Mouse (Mus musculus): ENCODE data around the gene Tcam1. TPM values are rescaled to one million over a fixed set of nuclear protein-coding genes. Genes with fewer than 3 reads are reported as not detected.

Tcam1 gene
- polyA plus RNA-seq, 1 experiment from 2014 or later = 0.10 TPM

GRCm38 (mm10) chr11:106286987-106287386 lies 10.5 kb downstream of the Tcam1 start:
- TF ChIP-seq EP300 (optimal IDR thresholded peaks at IDR 0.05) (no peak), CTCF (IDR thresholded peaks at IDR 0.05; ENCODE audit: low read depth) (no peak)
- Histone ChIP-seq H3K4me1 (replicated peaks; ENCODE audit: control insufficient read depth, insufficient read depth) (no peaks in the 10 kb centered on the region), H3K4me2 (replicated peaks; ENCODE audit: low read depth) (no peak overlapping the region), H3K27me3 (ENCODE audit: control insufficient read depth, insufficient read depth, low read length) (no peaks in the 10 kb centered on the region), H3K4me3 (ENCODE audit: low read depth, low read length) (no peak overlapping the region), H3K9me3 (ENCODE audit: control insufficient read depth, low read length) (no peaks in the 10 kb centered on the region), H3K9ac (ENCODE audit: low read length) (no peak overlapping the region), H3K36me3 (ENCODE audit: control insufficient read depth, insufficient read depth, low read length) (no peaks in the 10 kb centered on the region), H3K27ac (replicated peaks) (no peak overlapping the region)
- ATAC-seq (ENCODE audit: low FRiP score, low TSS enrichment) = no peak
- WGBS = 46% methylated on average over 11 of the region's 11 CpGs
- DNase-seq (ENCODE audit: low spot score) = no peak

- peak; percentile 56 for TF ChIP-seq CTCF (IDR thresholded peaks at IDR 0.05; ENCODE audit: low read depth)
- no peak for TF ChIP-seq EP300 (optimal IDR thresholded peaks at IDR 0.05)
- H3K27me3 ChIP-seq (ENCODE audit: control insufficient read depth, insufficient read depth, low read length) = no peaks in the 10 kb centered on the region
- H3K4me1 ChIP-seq (replicated peaks; ENCODE audit: control insufficient read depth, insufficient read depth) = no peaks in the 10 kb centered on the region
- no peaks in the 10 kb centered on the region for H3K9me3 ChIP-seq (ENCODE audit: control insufficient read depth, low read length)
- H3K4me3 ChIP-seq (ENCODE audit: low read depth, low read length) = no peak overlapping the region
- peak; percentile 40; the same call in 1 of the 2 replicates for ATAC-seq (ENCODE audit: low FRiP score, low TSS enrichment)
- no peak overlapping the region for H3K4me2 ChIP-seq (replicated peaks; ENCODE audit: low read depth)
- H3K9ac ChIP-seq (ENCODE audit: low read length) = no peak overlapping the region
- H3K27ac ChIP-seq (replicated peaks) = no peak overlapping the region
- no peaks in the 10 kb centered on the region for H3K36me3 ChIP-seq (ENCODE audit: control insufficient read depth, insufficient read depth, low read length)
- DNase-seq (ENCODE audit: low spot score) = peak; percentile 45
- WGBS = 51% methylated on average over 8 of the region's 8 CpGs
Measured at GRCm38 (mm10) chr11:106289369-106289768, 12.9 kb downstream of the Tcam1 start.

- Histone ChIP-seq H3K9me3 (ENCODE audit: control insufficient read depth, low read length) (no peaks in the 10 kb centered on the region), H3K4me1 (replicated peaks; ENCODE audit: control insufficient read depth, insufficient read depth) (no peaks in the 10 kb centered on the region), H3K27me3 (ENCODE audit: control insufficient read depth, insufficient read depth, low read length) (no peaks in the 10 kb centered on the region), H3K36me3 (ENCODE audit: control insufficient read depth, insufficient read depth, low read length) (no peaks in the 10 kb centered on the region), H3K27ac (replicated peaks) (no peak overlapping the region), H3K4me3 (ENCODE audit: low read depth, low read length) (no peak overlapping the region), H3K4me2 (replicated peaks; ENCODE audit: low read depth) (no peak overlapping the region), H3K9ac (ENCODE audit: low read length) (no peak overlapping the region)
- 91% methylated on average over 5 of the region's 5 CpGs for WGBS
- DNase-seq (ENCODE audit: low spot score) (no peak), ATAC-seq (ENCODE audit: low FRiP score, low TSS enrichment) (no peak)
- TF ChIP-seq EP300 (optimal IDR thresholded peaks at IDR 0.05) = no peak
- TF ChIP-seq CTCF (IDR thresholded peaks at IDR 0.05; ENCODE audit: low read depth) = no peak
Measured at GRCm38 (mm10) chr11:106290376-106290775, 13.9 kb downstream of the Tcam1 start.

DNA sequence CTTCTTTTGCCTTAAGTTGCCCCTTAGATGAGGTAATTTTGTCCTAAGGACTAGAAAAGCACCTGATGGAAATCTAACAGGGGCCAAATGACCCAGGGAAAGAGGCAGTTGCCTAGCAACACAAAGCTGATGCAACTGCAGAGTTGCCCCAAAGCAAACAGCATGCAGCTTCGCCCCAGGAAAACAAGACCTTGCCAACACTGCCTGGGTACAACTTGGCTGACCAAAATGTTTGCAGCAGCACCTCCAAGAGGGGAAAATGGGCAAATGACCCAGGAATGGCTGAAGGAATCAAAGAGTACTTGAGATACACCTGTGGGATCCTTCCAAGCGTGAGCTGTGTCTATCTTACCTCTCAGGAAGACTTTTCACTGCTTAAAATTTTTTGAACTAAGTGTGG lies 15.4 kb downstream of the Tcam1 start:
- ATAC-seq (ENCODE audit: low FRiP score, low TSS enrichment) = no peak
- WGBS = 82% methylated on average over 2 of the region's 2 CpGs

DNA sequence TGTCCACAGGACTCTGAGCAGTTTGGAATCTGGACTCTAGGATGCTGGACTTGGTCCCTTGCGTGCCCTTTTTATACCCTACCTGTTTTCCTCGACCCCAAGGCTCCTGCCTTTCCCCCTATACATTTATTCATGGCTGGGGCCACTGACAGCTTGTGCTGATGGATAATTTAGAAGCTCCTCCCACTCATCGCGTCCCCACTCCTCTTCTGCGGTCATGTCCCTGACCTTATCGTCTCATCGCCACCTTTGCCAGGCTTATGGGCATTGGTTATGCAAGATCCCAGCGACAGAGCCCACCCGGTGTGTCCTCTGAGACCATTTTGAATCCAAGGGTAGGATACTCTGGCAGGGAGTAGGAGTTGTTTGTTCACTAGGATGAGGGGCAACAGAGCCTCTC lies 25.3 kb downstream of the Tcam1 start, which contains the start of gene Gh:
Gh (minus strand) TSS at position 101 of the 400 bp plus-strand sequence.
- no peaks in the 10 kb centered on the region for H3K4me1 ChIP-seq (replicated peaks; ENCODE audit: control insufficient read depth, insufficient read depth)
- H3K4me2 ChIP-seq (replicated peaks; ENCODE audit: low read depth) = no peak within 1 kb of the TSS
- ATAC-seq (ENCODE audit: low FRiP score, low TSS enrichment) (no peak), DNase-seq (ENCODE audit: low spot score) (no peak)
- no peak for TF ChIP-seq CTCF (IDR thresholded peaks at IDR 0.05; ENCODE audit: low read depth)
- no peak for TF ChIP-seq EP300 (optimal IDR thresholded peaks at IDR 0.05)
- H3K27ac ChIP-seq (replicated peaks) = no peak within 1 kb of the TSS
- 77% methylated on average over 9 of the region's 9 CpGs for WGBS
- H3K27me3 ChIP-seq (ENCODE audit: control insufficient read depth, insufficient read depth, low read length) = no peaks in the 10 kb centered on the region
- H3K4me3 ChIP-seq (ENCODE audit: low read depth, low read length) = no peak within 1 kb of the TSS
- no peak within 1 kb of the TSS for H3K9ac ChIP-seq (ENCODE audit: low read length)
- no peaks in the 10 kb centered on the region for H3K36me3 ChIP-seq (ENCODE audit: control insufficient read depth, insufficient read depth, low read length)
- no peaks in the 10 kb centered on the region for H3K9me3 ChIP-seq (ENCODE audit: control insufficient read depth, low read length)

More for the DNA sequence above, 15.4 kb downstream of the Tcam1 start:
- no peak for TF ChIP-seq EP300 (optimal IDR thresholded peaks at IDR 0.05)
- TF ChIP-seq CTCF (IDR thresholded peaks at IDR 0.05; ENCODE audit: low read depth) = no peak
- DNase-seq (ENCODE audit: low spot score) = no peak
- H3K4me3 ChIP-seq (ENCODE audit: low read depth, low read length) = no peak overlapping the region
- H3K9ac ChIP-seq (ENCODE audit: low read length) = no peak overlapping the region
- H3K27ac ChIP-seq (replicated peaks) = no peak overlapping the region
- no peaks in the 10 kb centered on the region for H3K36me3 ChIP-seq (ENCODE audit: control insufficient read depth, insufficient read depth, low read length)
- H3K4me1 ChIP-seq (replicated peaks; ENCODE audit: control insufficient read depth, insufficient read depth) = no peaks in the 10 kb centered on the region
- no peaks in the 10 kb centered on the region for H3K9me3 ChIP-seq (ENCODE audit: control insufficient read depth, low read length)
- H3K4me2 ChIP-seq (replicated peaks; ENCODE audit: low read depth) = no peak overlapping the region
- H3K27me3 ChIP-seq (ENCODE audit: control insufficient read depth, insufficient read depth, low read length) = no peaks in the 10 kb centered on the region

DNA sequence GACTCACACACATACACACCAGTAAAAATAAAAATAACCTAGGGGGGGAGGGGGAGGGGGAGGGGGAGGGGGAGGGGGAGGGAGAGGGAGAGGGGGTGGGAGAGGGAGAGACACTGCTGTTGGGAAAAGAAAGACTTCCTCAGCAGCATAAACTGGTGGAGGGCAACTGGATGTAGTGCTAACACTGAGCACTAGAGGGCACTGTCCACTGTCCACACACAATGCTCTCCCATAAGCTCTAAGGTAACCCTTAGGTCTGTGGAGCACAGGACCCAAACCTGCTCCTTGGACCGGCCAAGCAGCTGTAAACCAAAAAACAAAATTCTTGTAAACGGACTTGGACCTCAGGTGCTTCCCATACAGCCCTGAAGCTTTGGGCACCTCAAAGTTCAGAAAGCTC lies 26.2 kb downstream of the Tcam1 start:
- no peaks in the 10 kb centered on the region for H3K4me1 ChIP-seq (replicated peaks; ENCODE audit: control insufficient read depth, insufficient read depth)
- H3K27me3 ChIP-seq (ENCODE audit: control insufficient read depth, insufficient read depth, low read length) = no peaks in the 10 kb centered on the region
- 19% methylated on average over 2 of the region's 2 CpGs for WGBS
- H3K9ac ChIP-seq (ENCODE audit: low read length) = no peak overlapping the region
- H3K4me3 ChIP-seq (ENCODE audit: low read depth, low read length) = no peak overlapping the region
- no peaks in the 10 kb centered on the region for H3K36me3 ChIP-seq (ENCODE audit: control insufficient read depth, insufficient read depth, low read length)
- DNase-seq (ENCODE audit: low spot score) (peak; percentile 74), ATAC-seq (ENCODE audit: low FRiP score, low TSS enrichment) (peak; percentile 73; the same call in 1 of the 2 replicates)
- H3K4me2 ChIP-seq (replicated peaks; ENCODE audit: low read depth) = no peak overlapping the region
- no peak overlapping the region for H3K27ac ChIP-seq (replicated peaks)
- TF ChIP-seq CTCF (IDR thresholded peaks at IDR 0.05; ENCODE audit: low read depth) (peak; percentile 86), EP300 (optimal IDR thresholded peaks at IDR 0.05) (no peak)
- H3K9me3 ChIP-seq (ENCODE audit: control insufficient read depth, low read length) = no peaks in the 10 kb centered on the region
